Mouse (Mus musculus): ENCODE data around the gene Rprml.
A peak's percentile ranks its signal among the peaks of the same experiment; 100 is the strongest.

The Rprml gene

DNA sequence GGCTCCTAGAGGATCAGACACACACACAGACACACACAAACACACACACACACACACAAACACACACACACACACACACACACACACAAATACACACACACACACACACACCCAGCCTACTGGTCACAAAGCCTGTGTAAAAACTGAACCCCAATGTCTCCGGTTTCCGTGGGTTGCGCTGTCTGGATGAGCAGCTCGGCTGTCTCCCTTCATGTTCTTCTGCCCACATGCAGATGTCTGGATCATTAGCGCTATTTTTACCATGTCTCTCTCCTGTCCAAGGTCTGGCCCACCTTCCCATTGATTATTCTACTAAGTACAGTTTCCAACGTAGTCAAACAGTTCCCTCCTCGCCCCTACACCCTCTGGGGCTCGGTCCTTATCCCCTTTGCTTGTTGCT is 13.7 kb downstream of the Rprml start:
- DNase-seq (ENCODE audit: low spot score in 2 of 2): no peak

DNA sequence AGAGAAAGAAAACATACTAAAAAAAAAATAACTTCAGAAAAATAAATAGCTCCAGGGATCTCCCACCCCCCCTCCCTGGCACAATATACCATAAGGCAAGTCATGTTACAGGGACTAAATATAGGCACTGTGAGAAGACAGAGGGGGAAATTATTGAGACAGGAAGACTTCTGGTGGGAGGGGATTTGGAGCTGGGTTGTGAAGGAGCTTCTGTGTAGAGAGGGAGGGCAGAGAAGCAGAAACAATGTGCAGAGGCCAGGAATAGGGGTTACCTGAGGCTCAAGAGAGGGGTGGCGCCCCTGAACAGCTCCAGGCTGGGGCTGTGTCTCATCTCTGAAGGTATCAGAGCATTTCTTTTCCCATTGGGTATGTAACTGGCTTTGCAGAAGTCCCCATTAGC is 16.3 kb downstream of the Rprml start:
- no peak for DNase-seq (ENCODE audit: low spot score in 2 of 2)

DNA sequence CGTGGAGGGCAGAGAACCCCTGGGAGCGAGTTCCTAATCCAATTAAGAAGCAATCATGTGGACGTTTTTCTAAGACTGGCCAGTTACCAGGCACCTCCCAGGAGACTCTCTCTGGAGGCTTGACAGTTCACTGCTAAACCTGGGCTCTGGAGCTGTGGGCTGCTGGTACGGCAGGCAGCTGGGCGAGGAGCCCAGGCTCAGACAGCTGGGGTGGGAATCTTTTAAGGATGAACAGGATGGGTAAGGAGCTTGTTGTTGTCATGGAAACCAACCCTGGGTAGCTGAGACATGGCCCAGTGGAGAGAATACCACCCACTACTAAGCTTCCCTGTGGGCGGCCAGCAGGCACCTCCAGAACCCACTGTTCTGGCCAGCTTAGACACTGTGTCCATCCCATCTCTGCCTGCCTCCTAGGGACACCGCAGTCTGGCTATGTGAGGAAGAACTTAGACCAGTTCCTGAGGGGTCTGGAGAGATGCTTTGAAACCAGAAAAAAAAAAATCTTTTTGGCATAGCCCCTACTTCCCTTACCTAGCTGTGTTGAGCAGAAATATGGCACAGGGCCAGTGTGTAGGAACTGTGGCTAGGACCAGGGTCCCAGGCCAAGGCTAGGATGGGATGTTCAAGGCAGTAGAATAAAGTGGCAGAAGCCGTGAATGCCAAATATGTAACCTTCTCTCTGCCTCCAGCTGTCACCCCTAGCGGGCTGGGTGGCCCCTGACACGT is 17.0 kb downstream of the Rprml start:
- peak; percentile 37 to 86 for DNase-seq (ENCODE audit: low spot score in 2 of 2)

DNA sequence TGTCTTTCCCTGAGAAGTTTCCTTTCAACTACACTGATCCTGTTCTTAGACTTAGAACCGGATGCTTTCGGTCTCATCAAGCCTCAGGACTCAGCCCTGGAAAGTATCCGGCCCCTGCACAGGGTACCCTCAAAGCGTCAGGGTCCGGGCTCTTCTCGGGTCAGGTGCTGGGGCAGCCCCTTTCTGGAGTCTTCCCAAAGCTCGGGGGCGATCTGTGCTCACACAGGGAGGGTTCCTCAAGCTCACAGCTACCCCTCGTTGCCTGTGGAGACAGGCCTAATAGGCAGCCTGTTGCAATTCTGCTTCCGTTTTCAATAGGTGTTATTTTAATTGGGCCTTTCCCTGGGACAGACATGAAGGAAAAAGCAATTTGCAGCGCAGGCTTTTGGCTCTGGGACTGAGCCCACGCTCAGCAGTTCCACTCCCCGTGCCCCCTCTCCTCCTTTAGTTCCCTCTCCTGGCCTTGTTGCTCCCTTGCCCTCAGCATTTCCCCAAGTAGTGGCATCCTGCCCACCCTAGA is 17.6 kb downstream of the Rprml start:
- no peak for DNase-seq (ENCODE audit: low spot score in 2 of 2)

DNA sequence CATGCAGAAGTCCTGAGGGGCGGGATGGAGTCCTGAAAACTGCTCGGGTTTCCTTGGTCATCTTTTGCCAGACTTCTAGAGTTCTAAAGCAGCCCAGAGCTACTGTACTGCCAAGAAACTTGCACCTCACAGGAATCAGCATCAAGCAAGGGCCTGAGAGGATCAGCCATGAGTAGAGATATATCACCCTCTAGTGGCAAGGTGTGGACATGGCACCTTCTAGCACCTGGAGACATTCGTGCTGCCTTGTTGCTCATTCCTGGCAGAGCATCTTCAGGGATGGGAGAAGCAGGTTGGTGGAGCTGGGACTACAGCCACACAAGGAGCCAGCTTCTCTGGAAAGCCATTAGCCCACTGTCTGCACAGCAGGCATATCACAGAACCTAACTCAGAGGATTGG is 26.2 kb downstream of the Rprml start:
- DNase-seq (ENCODE audit: low spot score in 2 of 2): peak; percentile 56 to 78

DNA sequence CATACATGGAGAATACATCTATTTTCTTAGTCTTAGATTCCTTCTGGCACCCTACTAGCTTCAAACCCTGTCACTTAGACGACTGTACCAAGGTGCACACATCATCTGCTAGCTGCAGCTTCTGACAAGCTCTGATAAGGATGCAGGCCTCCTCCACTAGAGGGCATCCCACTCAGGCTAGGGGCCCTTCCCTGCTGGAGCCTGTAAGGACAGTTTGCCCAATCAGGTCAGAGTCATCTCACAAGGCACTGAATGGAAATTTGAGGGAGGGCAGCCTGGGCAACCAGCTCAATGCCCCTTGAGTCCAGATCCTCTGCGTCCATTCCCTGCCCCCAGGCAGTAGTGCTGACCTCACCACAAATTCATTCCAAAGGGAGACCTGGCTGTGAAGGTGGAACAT is 27.7 kb downstream of the Rprml start:
- peak in 1 of 2 experiments; percentile 55 for DNase-seq (ENCODE audit: low spot score in 2 of 2)

DNA sequence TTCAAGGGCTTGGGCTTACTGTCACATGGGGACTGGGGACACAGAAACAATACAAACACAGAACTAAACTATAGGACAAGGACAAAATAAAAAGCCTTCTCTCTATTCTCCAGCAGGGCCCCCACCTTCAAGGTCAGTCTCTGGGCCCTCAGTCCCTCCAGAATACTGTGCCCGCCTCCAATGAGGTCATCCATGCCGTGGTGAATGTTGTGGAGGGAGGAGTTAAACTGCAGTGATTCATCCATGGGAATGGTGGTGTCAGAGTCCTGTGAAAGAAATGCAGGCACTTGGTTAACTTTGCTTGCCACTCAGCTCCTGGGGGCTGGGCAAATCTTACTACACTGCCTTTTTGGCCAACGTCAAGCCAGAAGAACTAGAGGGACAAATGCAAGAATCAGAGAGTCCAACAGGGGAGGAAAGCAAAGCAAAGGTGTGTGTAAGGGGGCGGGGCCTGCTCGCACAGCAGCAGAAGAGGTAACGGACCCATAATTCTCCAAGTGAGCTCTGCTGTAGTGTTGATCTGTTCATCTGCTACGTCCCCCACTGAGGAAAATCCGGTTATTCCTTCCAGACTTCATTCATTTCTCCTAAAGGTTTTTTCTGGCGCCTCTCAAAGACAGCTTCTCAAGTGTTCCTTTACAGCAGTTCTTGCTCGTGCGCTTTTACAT is 34.4 kb downstream of the Rprml start:
- DNase-seq (ENCODE audit: low spot score in 2 of 2): no peak

DNA sequence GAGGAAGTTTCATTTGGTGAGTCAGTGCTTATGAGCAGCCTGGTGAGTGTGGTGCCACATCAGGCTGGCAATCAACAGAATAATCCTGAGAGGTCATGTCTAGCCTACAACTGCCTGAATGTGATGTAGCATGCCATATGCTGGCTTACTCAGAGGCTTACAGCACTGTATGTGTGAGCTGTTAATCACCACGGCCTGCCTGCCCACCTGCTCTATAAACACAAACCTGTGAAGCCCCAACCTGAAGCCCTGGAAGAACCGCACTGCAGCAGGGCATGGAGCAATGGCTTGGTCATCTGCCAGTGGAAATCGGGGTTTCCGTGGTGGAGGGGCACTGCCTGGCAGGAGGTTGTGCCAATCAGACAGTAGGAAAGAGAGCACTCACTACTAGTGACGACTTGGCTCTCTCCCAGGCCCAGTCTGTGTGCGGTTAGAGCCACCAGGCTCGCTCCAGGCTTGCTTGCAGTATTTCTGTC is 35.9 kb downstream of the Rprml start:
- peak in 1 of 2 experiments; percentile 20 for DNase-seq (ENCODE audit: low spot score in 2 of 2)

DNA sequence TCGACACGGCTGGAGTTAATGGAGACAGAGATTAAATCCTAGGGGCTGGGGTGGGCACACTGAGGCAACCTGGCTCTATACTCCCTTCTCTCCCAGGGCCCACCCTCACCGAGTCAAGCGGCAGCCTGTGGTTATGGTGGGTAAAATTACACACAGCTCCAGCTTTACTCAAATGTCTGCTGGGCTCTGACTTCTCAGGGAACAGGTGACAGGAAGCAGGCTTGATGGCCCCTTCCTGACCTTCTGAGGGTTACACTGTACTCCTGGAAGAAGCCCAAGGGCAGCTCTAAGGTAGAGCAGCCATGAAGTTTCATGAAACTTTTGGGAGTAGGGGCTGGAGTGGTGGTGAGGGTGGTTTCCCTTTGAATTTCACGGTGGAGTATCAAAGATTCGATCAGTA is 37.3 kb downstream of the Rprml start:
- no peak for DNase-seq (ENCODE audit: low spot score in 2 of 2)

DNA sequence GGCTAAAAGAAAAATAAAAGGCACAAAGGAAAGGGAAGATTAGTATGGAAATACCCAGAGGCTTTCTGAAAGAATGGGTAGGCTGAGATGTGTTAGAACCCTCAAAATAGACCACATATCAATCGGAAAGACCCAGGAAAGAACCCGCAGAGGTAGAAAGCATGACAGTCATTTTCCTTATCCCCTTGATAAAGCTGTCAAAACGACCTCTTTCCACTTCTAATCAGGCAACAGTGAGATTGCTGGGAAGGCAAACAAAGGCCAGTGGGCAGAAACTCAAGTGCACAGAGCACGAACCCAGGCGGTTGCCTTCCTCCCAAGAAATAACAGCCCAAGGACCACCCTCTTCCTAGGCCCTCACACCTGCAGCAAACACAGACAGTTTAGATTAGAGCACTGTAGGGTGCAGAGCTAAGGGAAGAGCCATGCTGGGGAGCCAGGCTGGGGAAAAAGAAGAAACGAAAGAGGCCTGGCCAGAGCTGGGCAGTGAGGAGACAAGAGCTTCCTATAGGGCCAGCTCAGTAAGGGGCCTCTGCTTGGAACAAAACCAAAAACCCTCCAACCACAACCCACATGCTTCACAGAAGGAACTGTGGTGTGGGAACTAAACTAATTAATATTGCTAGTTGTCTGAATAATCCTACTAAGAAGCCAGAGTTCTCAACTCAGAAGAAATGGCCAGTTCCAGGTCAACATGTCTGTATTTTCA is 39.1 kb downstream of the Rprml start:
- no peak for DNase-seq (ENCODE audit: low spot score in 2 of 2)

DNA sequence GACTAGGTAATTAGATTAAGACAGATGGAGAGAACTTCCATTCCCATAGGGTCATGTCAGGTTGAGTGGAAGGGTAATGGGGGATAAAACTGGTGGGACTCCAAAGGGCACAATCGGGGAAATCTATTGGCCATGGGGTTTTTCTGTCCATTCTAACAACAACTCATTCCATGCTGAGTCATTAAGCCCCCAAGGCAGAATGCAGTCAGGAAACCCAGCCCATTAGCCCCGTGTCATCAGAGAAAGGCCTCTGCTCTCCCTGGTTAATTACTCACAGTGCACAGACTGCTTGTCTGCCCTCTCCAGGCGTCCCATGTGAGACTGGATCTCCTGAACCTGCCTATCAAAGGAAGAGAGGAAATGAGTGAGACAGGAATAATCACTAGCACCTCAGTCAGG is 39.6 kb downstream of the Rprml start:
- no peak for DNase-seq (ENCODE audit: low spot score in 2 of 2)

DNA sequence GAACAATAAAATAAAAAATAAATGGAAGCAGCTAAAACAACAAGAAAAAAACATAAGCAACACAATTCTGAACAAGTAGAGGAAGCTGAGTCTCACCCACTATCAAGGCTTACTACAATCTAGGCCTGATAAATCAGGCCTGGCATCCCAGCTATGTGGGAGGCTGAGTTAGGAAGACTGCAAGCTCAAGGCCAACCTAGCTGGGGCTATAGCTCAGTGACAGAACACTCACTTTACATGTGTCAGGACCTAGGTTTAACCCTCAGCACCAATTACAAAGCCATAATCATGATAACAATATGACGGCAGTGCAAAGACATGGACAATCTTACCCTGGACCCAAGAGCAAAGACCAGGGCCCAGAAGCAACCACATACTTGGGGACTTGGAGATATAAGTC is 41.7 kb downstream of the Rprml start:
- no peak for DNase-seq (ENCODE audit: low spot score in 2 of 2)

DNA sequence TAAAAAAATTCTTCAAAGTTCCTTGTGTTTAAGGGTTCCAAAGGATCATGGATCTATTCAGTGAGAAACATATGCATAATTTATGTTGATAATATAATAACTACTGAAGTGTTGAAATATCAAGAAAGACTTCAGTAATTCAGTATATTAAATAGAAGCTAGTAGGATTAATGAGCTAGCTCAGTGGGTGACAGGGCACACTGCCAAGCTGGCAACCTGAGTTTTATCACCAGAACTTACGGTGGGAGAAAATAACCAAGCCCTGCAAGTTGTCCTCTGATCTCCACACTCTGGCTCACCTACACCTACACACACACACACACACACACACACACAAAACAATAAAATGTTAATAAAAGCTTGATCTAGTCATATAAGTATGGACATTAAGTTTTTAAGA is 43.9 kb downstream of the Rprml start:
- DNase-seq (ENCODE audit: low spot score in 2 of 2): no peak

DNA sequence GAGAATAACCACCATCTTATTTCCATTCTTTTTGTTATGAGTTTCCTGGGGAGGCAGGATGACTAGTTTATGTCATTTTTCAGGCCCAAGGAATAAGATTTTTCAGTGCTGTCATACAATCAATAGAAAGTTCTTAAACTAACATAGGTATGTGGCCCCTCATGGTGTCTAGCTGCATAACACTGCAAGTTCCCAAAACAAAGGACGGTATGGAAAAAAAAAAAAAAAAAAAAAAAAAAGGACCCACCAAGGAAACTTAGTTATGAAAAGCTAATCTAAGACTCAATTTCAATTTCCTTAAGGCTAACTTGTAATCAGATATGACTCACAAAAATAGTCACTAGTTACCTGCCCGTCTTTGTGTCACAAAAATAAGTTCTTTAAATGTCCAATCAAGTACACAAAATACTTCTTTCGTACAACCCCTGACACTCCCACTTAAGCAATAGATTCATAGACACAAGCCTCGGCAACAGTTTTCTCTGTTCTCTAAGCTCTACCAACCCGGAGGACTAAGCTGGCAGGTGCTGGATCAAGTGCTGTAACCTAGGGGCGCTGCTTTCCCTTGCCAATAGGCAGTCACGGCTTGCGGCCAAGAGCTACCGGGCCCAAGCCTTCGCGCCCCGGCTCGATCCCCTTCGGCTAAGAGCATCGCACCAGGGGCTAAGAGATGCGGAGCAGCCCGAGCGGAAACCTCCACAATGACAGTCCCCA is 47.6 kb downstream of the Rprml start:
- no peak for DNase-seq (ENCODE audit: low spot score in 2 of 2)

DNA sequence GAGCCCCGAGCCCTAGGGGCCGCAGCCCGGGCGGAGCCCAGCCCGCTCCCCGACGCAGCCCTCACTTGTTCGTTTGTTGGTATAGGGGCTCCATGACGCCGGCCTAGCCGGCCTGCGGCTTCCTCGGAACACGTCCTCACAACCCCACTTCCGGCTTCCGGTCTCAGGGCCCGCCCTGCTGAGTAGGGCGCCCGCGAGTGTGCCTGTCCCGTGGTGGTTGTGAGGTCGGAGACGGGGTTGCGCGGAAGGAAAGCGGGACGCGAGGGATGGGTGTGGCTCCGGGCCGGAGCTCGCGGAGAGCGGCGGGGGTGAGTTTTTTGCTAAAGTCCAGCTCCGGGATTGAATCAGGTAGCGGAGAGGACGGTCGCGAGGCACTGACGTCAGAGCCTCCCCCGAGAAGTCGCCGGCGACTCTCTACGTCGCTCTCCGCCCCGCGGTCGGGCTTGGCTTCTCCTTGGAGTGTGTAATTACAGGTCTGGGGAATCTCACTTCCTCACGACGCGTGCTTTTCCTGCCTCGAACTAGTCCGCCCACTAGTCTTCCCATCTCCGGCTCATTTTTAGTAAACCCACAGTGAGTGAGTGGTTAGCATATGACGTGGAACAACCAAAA is 48.3 kb downstream of the Rprml start, which contains the start of gene Gosr2:
Gosr2 (minus strand) TSS at position 334 of the 612 bp plus-strand sequence.
- DNase-seq (ENCODE audit: low spot score in 2 of 2): peak; percentile 67 to 87

DNA sequence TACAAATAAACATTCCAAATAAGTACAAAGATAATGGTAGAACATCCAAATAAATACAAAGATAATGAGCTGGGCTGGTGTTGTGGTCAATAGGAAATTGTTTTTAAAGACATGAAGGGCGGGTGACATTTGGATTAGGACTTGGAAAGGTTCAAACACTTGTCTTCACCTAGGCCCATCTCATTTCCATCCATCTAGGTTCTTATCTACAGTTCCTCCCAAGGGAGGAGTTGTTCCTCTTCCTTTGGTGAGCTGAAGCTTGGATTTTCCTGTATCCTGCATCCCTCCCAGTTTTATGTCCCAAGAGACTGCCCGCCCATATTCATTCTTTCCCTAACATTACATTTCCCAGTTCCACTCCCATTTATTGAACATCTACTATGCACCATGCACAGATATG is 48.9 kb downstream of the Rprml start:
- no peak for DNase-seq (ENCODE audit: low spot score in 2 of 2)

All from cerebellum, postnatal 4 days (tissue).